Mouse (Mus musculus): Measurements from ENCODE around the gene Thsd7a. TPM values are rescaled to one million over a fixed set of nuclear protein-coding genes. Genes with fewer than 3 reads are reported as not detected.

Thsd7a gene
- total and polyA plus RNA-seq, 3 experiments = 0.30 TPM; not detected in 2

DNA sequence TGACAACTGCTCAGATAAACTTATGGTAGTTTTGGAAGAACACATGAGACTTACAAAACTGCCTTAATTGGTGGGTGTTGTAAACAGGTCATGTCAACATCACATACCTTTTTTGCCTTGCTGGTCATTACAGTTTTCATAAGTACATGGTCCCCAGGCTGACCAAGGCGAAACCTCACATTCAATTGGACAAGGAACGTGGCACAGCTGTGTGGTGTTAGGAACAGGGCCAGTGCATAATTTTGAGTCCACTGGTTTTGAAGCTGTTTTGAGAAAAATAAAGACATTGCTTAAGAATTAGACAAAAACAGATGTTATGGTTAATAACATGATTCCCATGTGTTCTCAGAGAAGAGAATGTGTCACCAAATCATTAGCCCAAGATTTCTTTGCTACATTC lies 278.3 kb downstream of the Thsd7a start:
- Histone ChIP-seq H3K27ac (ENCODE audit: insufficient read depth, low read depth) (no peak overlapping the region), H3K4me1 (ENCODE audit: control insufficient read depth in 1 of 2, insufficient read depth in 2 of 2) (peaks cover 0 to 3% of the 10 kb centered on the region in 2 experiments; a peak in 1 of 4 replicates), H3K36me3 (replicated peaks in 1 of 2; ENCODE audit: control insufficient read depth in 1 of 2, insufficient read depth in 1 of 2, low read length in 1 of 2) (no peaks in the 10 kb centered on the region), H3K27me3 (replicated peaks) (no peaks in the 10 kb centered on the region), H3K79me2 (replicated peaks; ENCODE audit: control insufficient read depth, extremely low read depth, insufficient read depth, poor library complexity, severe bottlenecking) (no peaks in the 10 kb centered on the region), H3K4me2 (ENCODE audit: insufficient read depth, low read depth, poor library complexity, severe bottlenecking) (no peak overlapping the region), H3K4me3 (replicated peaks in 1 of 3; ENCODE audit: low read depth in 2 of 3, low read length in 2 of 3, poor library complexity in 1 of 3) (no peak overlapping the region), H3K9ac (ENCODE audit: insufficient read depth, low read depth) (no peak overlapping the region), H3K9me3 (replicated peaks; ENCODE audit: low read length) (no peaks in the 10 kb centered on the region)
- TF ChIP-seq PAX5 (IDR thresholded peaks at IDR 0.05; ENCODE audit: low read length) = no peak
- dilution Hi-C loops (cut with MboI; ENCODE audit: extremely low pct_ligation_motif_present, extremely low pct_unique_long_range_greater_than_20kb, low sequenced_read_pairs) (no loop called here), in situ Hi-C loops (cut with MboI; ENCODE audit: low pct_ligation_motif_present, low pct_unique_long_range_greater_than_20kb, low sequenced_read_pairs) (no loop called here)
- no peak for DNase-seq (ENCODE audit: extremely low read depth)

DNA sequence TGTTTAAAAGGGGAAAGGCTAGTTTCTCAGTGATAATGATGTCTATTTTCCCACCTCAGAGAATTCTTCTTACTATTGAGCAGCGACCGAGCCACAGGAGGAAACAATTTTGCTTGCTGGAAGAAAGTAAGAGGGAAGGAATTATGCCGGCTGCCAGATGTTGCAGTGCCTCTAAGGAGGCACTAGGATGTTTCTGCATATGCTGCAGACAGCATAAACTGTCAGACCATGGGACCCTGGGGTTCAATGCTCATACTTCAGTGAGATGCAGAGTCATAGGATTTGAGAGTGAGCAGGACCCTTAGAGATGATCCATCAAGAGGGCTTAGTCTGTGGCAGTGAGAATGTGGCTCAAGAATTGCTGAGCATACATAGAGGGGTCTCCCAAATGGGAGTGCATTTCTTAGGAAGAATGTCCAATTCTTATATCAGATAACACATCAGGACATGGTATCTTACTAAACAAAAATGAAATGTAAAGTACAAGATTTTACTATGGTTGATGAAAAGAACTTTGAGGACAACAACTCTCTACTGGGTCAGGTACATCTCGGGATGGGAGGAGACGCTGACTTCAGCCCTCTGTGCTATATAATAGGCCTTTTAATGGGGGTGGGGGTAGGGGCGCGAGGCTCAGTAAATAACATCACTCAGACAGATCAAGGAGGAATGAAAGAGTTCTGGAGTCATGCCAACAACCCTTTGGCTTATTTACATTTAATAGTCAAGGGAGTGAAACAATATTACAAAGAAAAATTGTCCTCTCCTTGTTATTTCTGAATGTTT lies 281.7 kb downstream of the Thsd7a start:
- no peak for DNase-seq (ENCODE audit: extremely low read depth)
- no peaks in the 10 kb centered on the region for H3K27me3 ChIP-seq (replicated peaks)
- no peaks in the 10 kb centered on the region for H3K36me3 ChIP-seq (replicated peaks in 1 of 2; ENCODE audit: control insufficient read depth in 1 of 2, insufficient read depth in 1 of 2, low read length in 1 of 2)
- no peaks in the 10 kb centered on the region for H3K79me2 ChIP-seq (replicated peaks; ENCODE audit: control insufficient read depth, extremely low read depth, insufficient read depth, poor library complexity, severe bottlenecking)
- no peak overlapping the region for H3K4me2 ChIP-seq (ENCODE audit: insufficient read depth, low read depth, poor library complexity, severe bottlenecking)
- in situ Hi-C loops (cut with MboI; ENCODE audit: low pct_ligation_motif_present, low pct_unique_long_range_greater_than_20kb, low sequenced_read_pairs) = no loop called here
- H3K9ac ChIP-seq (ENCODE audit: insufficient read depth, low read depth) = no peak overlapping the region
- no peak overlapping the region for H3K27ac ChIP-seq (ENCODE audit: insufficient read depth, low read depth)
- peaks cover 0 to 3% of the 10 kb centered on the region in 2 experiments; a peak in 1 of 4 replicates for H3K4me1 ChIP-seq (ENCODE audit: control insufficient read depth in 1 of 2, insufficient read depth in 2 of 2)
- no peak overlapping the region for H3K4me3 ChIP-seq (replicated peaks in 1 of 3; ENCODE audit: low read depth in 2 of 3, low read length in 2 of 3, poor library complexity in 1 of 3)
- TF ChIP-seq RAD21 (IDR thresholded peaks at IDR 0.05; ENCODE audit: low read depth, low read length) = no peak
- TF ChIP-seq UBTF (IDR thresholded peaks at IDR 0.05; ENCODE audit: low read depth, low read length) = no peak
- no peak for TF ChIP-seq ETS1 (conservative IDR thresholded peaks at IDR 0.05; ENCODE audit: low read depth, low read length)
- TF ChIP-seq JUN (IDR thresholded peaks at IDR 0.05; ENCODE audit: insufficient read depth, low read depth, low read length) = no peak
- TF ChIP-seq RCOR1 (conservative IDR thresholded peaks at IDR 0.05; ENCODE audit: low read depth, low read length) = no peak
- no peak for TF ChIP-seq EP300 (IDR thresholded peaks at IDR 0.05; ENCODE audit: low read length)
- TF ChIP-seq MAFK (IDR thresholded peaks at IDR 0.05; ENCODE audit: insufficient replicate concordance, low read length) = no peak
- no peak for TF ChIP-seq HCFC1 (IDR thresholded peaks at IDR 0.05; ENCODE audit: low read depth, low read length)
- dilution Hi-C loops (cut with MboI; ENCODE audit: extremely low pct_ligation_motif_present, extremely low pct_unique_long_range_greater_than_20kb, low sequenced_read_pairs) = no loop called here
- H3K9me3 ChIP-seq (replicated peaks; ENCODE audit: low read length) = no peaks in the 10 kb centered on the region

DNA sequence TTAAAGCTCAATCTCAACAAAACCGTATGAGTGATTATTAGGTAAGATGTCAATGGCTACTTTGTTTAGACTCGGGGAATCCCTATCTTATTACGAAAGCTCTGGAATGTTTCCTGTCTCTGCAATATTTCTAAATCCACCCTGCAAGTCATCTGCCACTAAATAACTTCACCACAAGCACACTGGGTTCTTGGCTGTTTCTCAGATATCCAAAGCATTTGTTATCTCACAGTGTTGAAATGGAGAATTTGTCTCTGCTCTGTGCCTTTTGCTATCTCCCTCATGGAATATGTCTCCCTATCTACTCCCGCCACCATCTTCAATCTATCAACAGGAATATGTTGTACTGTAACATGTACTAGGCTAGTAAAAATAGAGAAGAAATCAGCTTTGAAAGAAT lies 290.4 kb downstream of the Thsd7a start:
- no peaks in the 10 kb centered on the region for H3K79me2 ChIP-seq (replicated peaks; ENCODE audit: control insufficient read depth, extremely low read depth, insufficient read depth, poor library complexity, severe bottlenecking)
- no peaks in the 10 kb centered on the region for H3K27me3 ChIP-seq (replicated peaks)
- TF ChIP-seq IRF4 (IDR thresholded peaks at IDR 0.05; ENCODE audit: low read depth, low read length) (no peak), ELF1 (IDR thresholded peaks at IDR 0.05; ENCODE audit: low read depth, low read length) (no peak), ZC3H11A (IDR thresholded peaks at IDR 0.05; ENCODE audit: low read depth, low read length) (no peak)
- no peaks in the 10 kb centered on the region for H3K9me3 ChIP-seq (replicated peaks; ENCODE audit: low read length)
- no peak overlapping the region for H3K4me3 ChIP-seq (replicated peaks in 1 of 3; ENCODE audit: low read depth in 2 of 3, low read length in 2 of 3, poor library complexity in 1 of 3)
- H3K27ac ChIP-seq (ENCODE audit: insufficient read depth, low read depth) = no peak overlapping the region
- in situ Hi-C loops (cut with MboI; ENCODE audit: low pct_ligation_motif_present, low pct_unique_long_range_greater_than_20kb, low sequenced_read_pairs) (no loop called here), dilution Hi-C loops (cut with MboI; ENCODE audit: extremely low pct_ligation_motif_present, extremely low pct_unique_long_range_greater_than_20kb, low sequenced_read_pairs) (no loop called here)
- no peak overlapping the region for H3K9ac ChIP-seq (ENCODE audit: insufficient read depth, low read depth)
- no peak for DNase-seq (ENCODE audit: extremely low read depth)
- no peaks in the 10 kb centered on the region for H3K4me1 ChIP-seq (ENCODE audit: control insufficient read depth in 1 of 2, insufficient read depth in 2 of 2)
- no peaks in the 10 kb centered on the region for H3K36me3 ChIP-seq (replicated peaks in 1 of 2; ENCODE audit: control insufficient read depth in 1 of 2, insufficient read depth in 1 of 2, low read length in 1 of 2)
- H3K4me2 ChIP-seq (ENCODE audit: insufficient read depth, low read depth, poor library complexity, severe bottlenecking) = no peak overlapping the region
